Mouse (Mus musculus) ES-Bruce4 (cell line): ENCODE results near the gene Tbc1d8. TPM values are rescaled to one million over a fixed set of nuclear protein-coding genes. Genes with fewer than 3 reads are reported as not detected.

ENCODE experiments used
- H3K27ac ChIP-seq: 2 replicates; pipeline ENCODE4 v1.5.1; 2012; ENCODE audit warnings: low read length, inconsistent platforms; ENCODE audit not compliant: insufficient read depth
- H3K27me3 ChIP-seq: 2 replicates; pipeline ENCODE4 v1.6.1; 2012; ENCODE audit warnings: mild to moderate bottlenecking, low read length, inconsistent platforms; ENCODE audit not compliant: control insufficient read depth, poor library complexity, insufficient read depth, severe bottlenecking
- H3K36me3 ChIP-seq: 2 replicates; pipeline ENCODE4 v1.6.1; 2012; ENCODE audit warnings: inconsistent platforms, mild to moderate bottlenecking, low read length, moderate library complexity; ENCODE audit not compliant: control insufficient read depth, poor library complexity, insufficient read depth, severe bottlenecking
- H3K4me1 ChIP-seq: one replicate; pipeline ENCODE4 v1.8.1; 2011; ENCODE audit warnings: low read length; ENCODE audit not compliant: control insufficient read depth, insufficient read depth
- H3K4me3 ChIP-seq: 2 replicates; pipeline ENCODE4 v1.5.1; 2011; ENCODE audit warnings: low read depth, mild to moderate bottlenecking, low read length
- H3K9ac ChIP-seq: 2 replicates; pipeline ENCODE4 v1.6.1; 2012; ENCODE audit warnings: low read depth, mild to moderate bottlenecking, inconsistent platforms; ENCODE audit not compliant: poor library complexity, severe bottlenecking
- H3K9me3 ChIP-seq: replicated peaks from 2 replicates; pipeline ENCODE4 v1.6.1; 2012; ENCODE audit warnings: mild to moderate bottlenecking, low read length, inconsistent platforms; ENCODE audit not compliant: control insufficient read depth, poor library complexity, insufficient read depth, severe bottlenecking
- CTCF ChIP-seq: IDR thresholded peaks from one replicate; pipeline ENCODE4 v1.8.1; 2011; ENCODE audit warnings: low read depth, low read length
- EP300 ChIP-seq: IDR thresholded peaks from 2 replicates; pipeline ENCODE4 v1.6.1; 2011; ENCODE audit warnings: low read depth, low read length; ENCODE audit not compliant: insufficient read depth
- POLR2A ChIP-seq: IDR thresholded peaks from one replicate; pipeline ENCODE4 v1.8.1; 2011; ENCODE audit warnings: low read length; ENCODE audit not compliant: insufficient read depth
- polyA plus RNA-seq: library from polyadenylated mRNA; stranded (reverse); fragments of >200 nt; gene quantifications from 2 replicates; pipeline ENCODE4 v1.2.4, GENCODE M21; 2011; ENCODE audit warnings: low read depth; ENCODE audit not compliant: missing spikeins, insufficient read depth, insufficient read length

Tbc1d8 gene
- polyA plus RNA-seq, 1 experiment: 35.2 TPM

- H3K36me3 ChIP-seq: no peaks in the 10 kb centered on the region
- H3K4me1 ChIP-seq: no peaks in the 10 kb centered on the region
- no peak overlapping the region for H3K9ac ChIP-seq
- no peak overlapping the region for H3K4me3 ChIP-seq
- no peak overlapping the region for H3K27ac ChIP-seq
- no peaks in the 10 kb centered on the region for H3K27me3 ChIP-seq
- TF ChIP-seq POLR2A: no peak
- TF ChIP-seq EP300: no peak
- TF ChIP-seq CTCF: no peak
- no peaks in the 10 kb centered on the region for H3K9me3 ChIP-seq
Measured at GRCm38 (mm10) chr1:39417817-39418216, 60.7 kb downstream of the Tbc1d8 start.

GRCm38 (mm10) chr1:39410085-39410821 is 68.3 kb downstream of the Tbc1d8 start:
- TF ChIP-seq EP300 (no peak), POLR2A (no peak), CTCF (no peak)

GRCm38 (mm10) chr1:39408668-39409067 is 69.9 kb downstream of the Tbc1d8 start:
- Histone ChIP-seq H3K27ac (no peak overlapping the region), H3K4me3 (no peak overlapping the region), H3K27me3 (no peaks in the 10 kb centered on the region), H3K9me3 (0 out of 2 replicates have a peak, but pooled peaks cover 4% of the 10 kb centered on the region), H3K9ac (no peak overlapping the region), H3K4me1 (no peaks in the 10 kb centered on the region), H3K36me3 (no peaks in the 10 kb centered on the region)
- no peak for TF ChIP-seq POLR2A
- TF ChIP-seq CTCF: no peak
- TF ChIP-seq EP300: no peak

More at GRCm38 (mm10) chr1:39410085-39410821, 68.3 kb downstream of the Tbc1d8 start:
- no peak overlapping the region for H3K9ac ChIP-seq
- H3K27me3 ChIP-seq: no peaks in the 10 kb centered on the region
- H3K9me3 ChIP-seq: 0 out of 2 replicates have a peak, but pooled peaks cover 4% of the 10 kb centered on the region
- H3K4me1 ChIP-seq: no peaks in the 10 kb centered on the region
- no peaks in the 10 kb centered on the region for H3K36me3 ChIP-seq
- H3K4me3 ChIP-seq: no peak overlapping the region
- no peak overlapping the region for H3K27ac ChIP-seq

GRCm38 (mm10) chr1:39408123-39408522 is 70.4 kb downstream of the Tbc1d8 start:
- TF ChIP-seq CTCF: no peak
- TF ChIP-seq EP300: no peak
- TF ChIP-seq POLR2A: no peak
- Histone ChIP-seq H3K9me3 (0 out of 2 replicates have a peak, but pooled peaks cover 4% of the 10 kb centered on the region), H3K9ac (no peak overlapping the region), H3K27me3 (no peaks in the 10 kb centered on the region), H3K4me3 (no peak overlapping the region), H3K27ac (no peak overlapping the region), H3K36me3 (no peaks in the 10 kb centered on the region), H3K4me1 (no peaks in the 10 kb centered on the region)

GRCm38 (mm10) chr1:39407108-39407507 is 71.4 kb downstream of the Tbc1d8 start:
- Histone ChIP-seq H3K4me1 (no peaks in the 10 kb centered on the region), H3K27me3 (no peaks in the 10 kb centered on the region), H3K9me3 (0 out of 2 replicates have a peak, but pooled peaks cover 4% of the 10 kb centered on the region), H3K9ac (no peak overlapping the region), H3K27ac (no peak overlapping the region), H3K36me3 (no peaks in the 10 kb centered on the region), H3K4me3 (no peak overlapping the region)
- TF ChIP-seq EP300 (no peak), POLR2A (no peak), CTCF (no peak)

GRCm38 (mm10) chr1:39400173-39400572 is 78.4 kb downstream of the Tbc1d8 start:
- Histone ChIP-seq H3K27me3 (no peaks in the 10 kb centered on the region), H3K4me3 (no peak overlapping the region), H3K27ac (no peak overlapping the region), H3K4me1 (no peaks in the 10 kb centered on the region), H3K9me3 (no peaks in the 10 kb centered on the region), H3K9ac (no peak overlapping the region), H3K36me3 (no peaks in the 10 kb centered on the region)
- no peak for TF ChIP-seq CTCF
- TF ChIP-seq EP300: no peak
- no peak for TF ChIP-seq POLR2A
